Mouse (Mus musculus) adrenal gland, postnatal 4 days (tissue): ENCODE measurements at regions not wholly inside any gene's neighbourhood (a gene's known extent, or its start where the extent isn't known, plus 50 kb on each side); places are given as distances from the start of the nearest gene placed in this dataset.
A peak's percentile ranks its signal among the peaks of the same experiment; 100 is the strongest.

Experiments used
- DNase-seq, 2 experiments: peaks; one replicate each; pipeline ENCODE4 v3.0.0; 2021 to 2022; ENCODE audit warnings: low spot score in 2 of 2, mixed read lengths in 2 of 2

GRCm38 (mm10) chr9:14173631-14174323, 101.1 kb upstream of the Sesn3 start:
- peak; percentile 5 to 16 for DNase-seq

GRCm38 (mm10) chr9:14174324-14175040, 100.4 kb upstream of the Sesn3 start:
- DNase-seq: no peak

GRCm38 (mm10) chr9:14175041-14175881, 99.6 kb upstream of the Sesn3 start:
- DNase-seq: no peak

- DNase-seq: no peak
These were observed 95.1 kb upstream of the Sesn3 start for GRCm38 (mm10) chr9:14179777-14180176.

- DNase-seq: no peak
These were observed 90.6 kb upstream of the Sesn3 start for GRCm38 (mm10) chr9:14184261-14184660.

GRCm38 (mm10) chr9:14185681-14186080, 89.2 kb upstream of the Sesn3 start:
- DNase-seq: no peak

GRCm38 (mm10) chr9:14187753-14188152, 87.1 kb upstream of the Sesn3 start:
- DNase-seq: no peak

GRCm38 (mm10) chr9:14188504-14188903, 86.4 kb upstream of the Sesn3 start:
- no peak for DNase-seq

- DNase-seq: no peak
These were observed 84.2 kb upstream of the Sesn3 start for GRCm38 (mm10) chr9:14190660-14191059.

- no peak for DNase-seq
These were observed 80.1 kb upstream of the Sesn3 start for GRCm38 (mm10) chr9:14194748-14195147.

GRCm38 (mm10) chr9:14199116-14199515, 75.8 kb upstream of the Sesn3 start:
- no peak for DNase-seq

GRCm38 (mm10) chr9:14199983-14200700, 74.7 kb upstream of the Sesn3 start:
- DNase-seq: no peak

GRCm38 (mm10) chr9:14200852-14201251, 74.0 kb upstream of the Sesn3 start:
- no peak for DNase-seq

GRCm38 (mm10) chr9:14202551-14203306, 72.1 kb upstream of the Sesn3 start:
- DNase-seq: no peak

- DNase-seq: no peak
These were observed 71.6 kb upstream of the Sesn3 start for GRCm38 (mm10) chr9:14203307-14203695.

- DNase-seq: no peak
These were observed 71.0 kb upstream of the Sesn3 start for GRCm38 (mm10) chr9:14203768-14204416.

GRCm38 (mm10) chr9:14204817-14205216, 70.0 kb upstream of the Sesn3 start:
- DNase-seq: no peak

GRCm38 (mm10) chr9:14206838-14207560, 67.9 kb upstream of the Sesn3 start:
- DNase-seq: no peak

GRCm38 (mm10) chr9:14207561-14207936, 67.3 kb upstream of the Sesn3 start:
- no peak for DNase-seq
